Mouse (Mus musculus) ES-Bruce4 (cell line): Measurements from ENCODE around the gene Plxna1. TPM values are rescaled to one million over a fixed set of nuclear protein-coding genes. Genes with fewer than 3 reads are reported as not detected.

Experiments
- H3K27ac ChIP-seq: 2 replicates; pipeline ENCODE4 v1.5.1; 2012; ENCODE audit warnings: low read length, inconsistent platforms; ENCODE audit not compliant: insufficient read depth
- H3K27me3 ChIP-seq: 2 replicates; pipeline ENCODE4 v1.6.1; 2012; ENCODE audit warnings: mild to moderate bottlenecking, low read length, inconsistent platforms; ENCODE audit not compliant: control insufficient read depth, poor library complexity, insufficient read depth, severe bottlenecking
- H3K36me3 ChIP-seq: 2 replicates; pipeline ENCODE4 v1.6.1; 2012; ENCODE audit warnings: inconsistent platforms, mild to moderate bottlenecking, low read length, moderate library complexity; ENCODE audit not compliant: control insufficient read depth, poor library complexity, insufficient read depth, severe bottlenecking
- H3K4me1 ChIP-seq: one replicate; pipeline ENCODE4 v1.8.1; 2011; ENCODE audit warnings: low read length; ENCODE audit not compliant: control insufficient read depth, insufficient read depth
- H3K4me3 ChIP-seq: 2 replicates; pipeline ENCODE4 v1.5.1; 2011; ENCODE audit warnings: low read depth, mild to moderate bottlenecking, low read length
- H3K9ac ChIP-seq: 2 replicates; pipeline ENCODE4 v1.6.1; 2012; ENCODE audit warnings: low read depth, mild to moderate bottlenecking, inconsistent platforms; ENCODE audit not compliant: poor library complexity, severe bottlenecking
- H3K9me3 ChIP-seq: replicated peaks from 2 replicates; pipeline ENCODE4 v1.6.1; 2012; ENCODE audit warnings: mild to moderate bottlenecking, low read length, inconsistent platforms; ENCODE audit not compliant: control insufficient read depth, poor library complexity, insufficient read depth, severe bottlenecking
- CTCF ChIP-seq: IDR thresholded peaks from one replicate; pipeline ENCODE4 v1.8.1; 2011; ENCODE audit warnings: low read depth, low read length
- EP300 ChIP-seq: IDR thresholded peaks from 2 replicates; pipeline ENCODE4 v1.6.1; 2011; ENCODE audit warnings: low read depth, low read length; ENCODE audit not compliant: insufficient read depth
- POLR2A ChIP-seq: IDR thresholded peaks from one replicate; pipeline ENCODE4 v1.8.1; 2011; ENCODE audit warnings: low read length; ENCODE audit not compliant: insufficient read depth
- polyA plus RNA-seq: library from polyadenylated mRNA; stranded (reverse); fragments of >200 nt; gene quantifications from 2 replicates; pipeline ENCODE4 v1.2.4, GENCODE M21; 2011; ENCODE audit warnings: low read depth; ENCODE audit not compliant: missing spikeins, insufficient read depth, insufficient read length

Gene Plxna1
- polyA plus RNA-seq, 1 experiment, result 106 TPM

GRCm38 (mm10) chr6:89281492-89282332, 80.7 kb downstream of the Plxna1 start:
- TF ChIP-seq POLR2A (no peak), CTCF (no peak), EP300 (no peak)
- no peak overlapping the region for H3K4me3 ChIP-seq
- peaks cover 4% of the 10 kb centered on the region for H3K4me1 ChIP-seq
- no peak overlapping the region for H3K9ac ChIP-seq
- no peak overlapping the region for H3K27ac ChIP-seq
- H3K27me3 ChIP-seq, result no peaks in the 10 kb centered on the region
- H3K9me3 ChIP-seq, result no peaks in the 10 kb centered on the region
- no peaks in the 10 kb centered on the region for H3K36me3 ChIP-seq

DNA sequence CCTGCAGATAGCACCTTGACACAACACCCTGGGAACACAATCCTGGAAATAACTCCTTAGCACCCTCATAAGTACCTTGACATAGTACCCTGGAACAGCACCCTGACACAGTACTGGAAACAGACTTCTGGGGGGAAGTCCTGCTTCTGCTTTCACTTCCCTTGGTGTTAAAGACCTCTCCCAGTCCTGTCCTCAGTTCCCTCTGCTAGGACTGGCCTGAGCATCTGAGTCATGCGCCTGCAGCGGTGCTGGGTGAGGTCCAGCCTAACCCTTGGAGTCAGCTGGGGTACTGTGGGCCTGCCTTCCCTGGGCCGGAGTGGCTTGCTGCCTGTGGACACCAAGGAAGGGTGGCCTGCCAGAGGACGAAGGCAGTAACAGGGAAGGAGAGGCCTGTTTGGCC, 81.9 kb downstream of the Plxna1 start:
- TF ChIP-seq EP300, result no peak
- no peak for TF ChIP-seq CTCF
- no peak for TF ChIP-seq POLR2A
- no peaks in the 10 kb centered on the region for H3K36me3 ChIP-seq
- no peak overlapping the region for H3K27ac ChIP-seq
- H3K9ac ChIP-seq, result no peak overlapping the region
- H3K4me1 ChIP-seq, result no peaks in the 10 kb centered on the region
- H3K4me3 ChIP-seq, result no peak overlapping the region
- no peaks in the 10 kb centered on the region for H3K27me3 ChIP-seq
- no peaks in the 10 kb centered on the region for H3K9me3 ChIP-seq

- no peaks in the 10 kb centered on the region for H3K4me1 ChIP-seq
Observed at GRCm38 (mm10) chr6:89271731-89272475, 90.5 kb downstream of the Plxna1 start.

GRCm38 (mm10) chr6:89267181-89267580, 95.2 kb downstream of the Plxna1 start:
- TF ChIP-seq EP300, result no peak
- no peak for TF ChIP-seq CTCF
- TF ChIP-seq POLR2A, result no peak
- Histone ChIP-seq H3K36me3 (no peaks in the 10 kb centered on the region), H3K4me3 (no peak overlapping the region)

More at GRCm38 (mm10) chr6:89271731-89272475, 90.5 kb downstream of the Plxna1 start:
- H3K36me3 ChIP-seq, result no peaks in the 10 kb centered on the region
- no peaks in the 10 kb centered on the region for H3K9me3 ChIP-seq
- H3K4me3 ChIP-seq, result no peak overlapping the region
- TF ChIP-seq EP300, result no peak
- no peak for TF ChIP-seq CTCF
- no peak overlapping the region for H3K27ac ChIP-seq
- H3K27me3 ChIP-seq, result no peaks in the 10 kb centered on the region
- H3K9ac ChIP-seq, result no peak overlapping the region

More at GRCm38 (mm10) chr6:89267181-89267580, 95.2 kb downstream of the Plxna1 start:
- Histone ChIP-seq H3K4me1 (no peaks in the 10 kb centered on the region), H3K27ac (no peak overlapping the region), H3K9me3 (no peaks in the 10 kb centered on the region), H3K9ac (no peak overlapping the region), H3K27me3 (no peaks in the 10 kb centered on the region)

Other genes with a start within 250 kb of the Plxna1 start
- gene Chchd6, start 233.0 kb upstream of the Plxna1 start, polyA plus RNA-seq, result 10.1 and 10.5 TPM in 2 replicates